Mouse (Mus musculus) spleen, adult 2 months (tissue): ENCODE measurements at regions not wholly inside any gene's neighbourhood (a gene's known extent, or its start where the extent isn't known, plus 50 kb on each side); places are given as distances from the start of the nearest gene placed in this dataset.

Experiments used
- DNase-seq, 2 experiments: peaks; one replicate each; pipeline versions ENCODE4 v3.0.0 to v3.0.0-alpha.2; 2012 to 2021; ENCODE audit warnings: low spot score in 2 of 2, low read depth in 1 of 2
- H3K27ac ChIP-seq: fragments of 200-500 bp; 2 replicates; pipeline ENCODE4 v1.5.1; 2012; ENCODE audit warnings: low read length, inconsistent platforms; ENCODE audit not compliant: insufficient read depth
- H3K27me3 ChIP-seq: fragments of 200-500 bp; 2 replicates; pipeline ENCODE4 v1.6.1; 2012; ENCODE audit warnings: mild to moderate bottlenecking, moderate library complexity, low read length, inconsistent platforms; ENCODE audit not compliant: control insufficient read depth, insufficient read depth
- H3K36me3 ChIP-seq: fragments of 200-500 bp; 2 replicates; pipeline ENCODE4 v1.6.1; 2012; ENCODE audit warnings: mild to moderate bottlenecking, low read length, inconsistent platforms; ENCODE audit not compliant: control insufficient read depth, insufficient read depth
- H3K4me1 ChIP-seq: fragments of 200-500 bp; 2 replicates; pipeline ENCODE4 v1.6.1; 2011; ENCODE audit warnings: inconsistent platforms; ENCODE audit not compliant: control insufficient read depth, insufficient read depth, insufficient read length
- H3K4me3 ChIP-seq: fragments of 200-500 bp; 2 replicates; pipeline ENCODE4 v1.5.1; 2011; ENCODE audit warnings: mild to moderate bottlenecking, inconsistent platforms; ENCODE audit not compliant: insufficient read depth, insufficient read length; ENCODE audit errors: extremely low read depth
- CTCF ChIP-seq: fragments of 200-500 bp; IDR thresholded peaks from 2 replicates; pipeline ENCODE4 v1.5.1; 2011; ENCODE audit warnings: mild to moderate bottlenecking, inconsistent platforms; ENCODE audit not compliant: insufficient read depth, insufficient read length, insufficient replicate concordance; ENCODE audit errors: extremely low read depth
- POLR2A ChIP-seq: fragments of 200-500 bp; IDR thresholded peaks from 2 replicates; pipeline ENCODE4 v1.6.1; 2011; ENCODE audit warnings: low read depth, low read length, inconsistent platforms
- WGBS: fragments of 180-500 bp; shearing (Covaris S2); methylation state at CpG from one replicate; pipeline ENCODE4 v1.1.7; 2018; 5-methylcytosine and 5-hydroxymethylcytosine counted together

GRCm38 (mm10) chr5:111595438-111595837, 138.3 kb upstream of the Gm26897 start:
- H3K4me1 ChIP-seq = no peaks in the 10 kb centered on the region
- TF ChIP-seq CTCF = no peak
- TF ChIP-seq POLR2A = no peak

GRCm38 (mm10) chr5:111597733-111598132, 136.0 kb upstream of the Gm26897 start:
- TF ChIP-seq CTCF (no peak), POLR2A (no peak)
- no peaks in the 10 kb centered on the region for H3K36me3 ChIP-seq
- H3K4me3 ChIP-seq = no peak overlapping the region
- WGBS = 81% methylated on average over 2 of the region's 2 CpGs
- H3K4me1 ChIP-seq = no peaks in the 10 kb centered on the region
- H3K27ac ChIP-seq = no peak overlapping the region
- no peaks in the 10 kb centered on the region for H3K27me3 ChIP-seq
- DNase-seq = no peak

More at GRCm38 (mm10) chr5:111595438-111595837, 138.3 kb upstream of the Gm26897 start:
- DNase-seq = no peak
- WGBS = 74% methylated on average over 12 of the region's 12 CpGs
- Histone ChIP-seq H3K27ac (no peak overlapping the region), H3K27me3 (no peaks in the 10 kb centered on the region), H3K36me3 (no peaks in the 10 kb centered on the region), H3K4me3 (no peak overlapping the region)

GRCm38 (mm10) chr5:111601711-111602521, 131.8 kb upstream of the Gm26897 start:
- no peak for DNase-seq
- H3K4me3 ChIP-seq = no peak overlapping the region
- TF ChIP-seq POLR2A (no peak), CTCF (no peak)

GRCm38 (mm10) chr5:111613687-111614086, 120.0 kb upstream of the Gm26897 start:
- no peak overlapping the region for H3K27ac ChIP-seq
- H3K36me3 ChIP-seq = no peaks in the 10 kb centered on the region
- no peaks in the 10 kb centered on the region for H3K27me3 ChIP-seq
- TF ChIP-seq POLR2A = no peak
- no peak for TF ChIP-seq CTCF
- H3K4me3 ChIP-seq = no peak overlapping the region
- DNase-seq = no peak
- 87% methylated on average over 1 of the region's 1 CpGs for WGBS
- H3K4me1 ChIP-seq = no peaks in the 10 kb centered on the region

More at GRCm38 (mm10) chr5:111601711-111602521, 131.8 kb upstream of the Gm26897 start:
- WGBS = 87% methylated on average over 26 of the region's 26 CpGs
- no peaks in the 10 kb centered on the region for H3K4me1 ChIP-seq
- H3K27me3 ChIP-seq = no peaks in the 10 kb centered on the region
- H3K27ac ChIP-seq = no peak overlapping the region
- H3K36me3 ChIP-seq = no peaks in the 10 kb centered on the region

GRCm38 (mm10) chr5:111619974-111620373, 113.8 kb upstream of the Gm26897 start:
- H3K27me3 ChIP-seq = no peaks in the 10 kb centered on the region
- no peaks in the 10 kb centered on the region for H3K4me1 ChIP-seq
- no peaks in the 10 kb centered on the region for H3K36me3 ChIP-seq
- no peak for DNase-seq
- H3K4me3 ChIP-seq = no peak overlapping the region
- TF ChIP-seq POLR2A = no peak
- TF ChIP-seq CTCF = no peak
- H3K27ac ChIP-seq = no peak overlapping the region
- WGBS = 77% methylated on average over 9 of the region's 9 CpGs

GRCm38 (mm10) chr5:111620626-111621025, 113.1 kb upstream of the Gm26897 start:
- no peak for DNase-seq

GRCm38 (mm10) chr5:111622481-111622880, 111.2 kb upstream of the Gm26897 start:
- Histone ChIP-seq H3K27me3 (no peaks in the 10 kb centered on the region), H3K4me1 (no peaks in the 10 kb centered on the region), H3K27ac (no peak overlapping the region), H3K36me3 (no peaks in the 10 kb centered on the region), H3K4me3 (no peak overlapping the region)
- no peak for TF ChIP-seq CTCF
- DNase-seq = no peak
- WGBS = 80% methylated on average over 5 of the region's 5 CpGs

More at GRCm38 (mm10) chr5:111620626-111621025, 113.1 kb upstream of the Gm26897 start:
- WGBS = 79% methylated on average over 6 of the region's 6 CpGs
- no peaks in the 10 kb centered on the region for H3K4me1 ChIP-seq
- no peaks in the 10 kb centered on the region for H3K36me3 ChIP-seq
- H3K4me3 ChIP-seq = no peak overlapping the region
- no peaks in the 10 kb centered on the region for H3K27me3 ChIP-seq
- TF ChIP-seq CTCF (no peak), POLR2A (no peak)
- H3K27ac ChIP-seq = no peak overlapping the region
